Mouse (Mus musculus): ENCODE data around the gene Cisd2. TPM values are rescaled to one million over a fixed set of nuclear protein-coding genes. Genes with fewer than 3 reads are reported as not detected.

Gene Cisd2
- 86.8 TPM for polyA plus RNA-seq (2015; fragmentation: Illumina TruSeq; extraction: RNeasy Lipid Tissue Mini Kit (QIAGEN cat#74804); ENCODE audit: insufficient read depth, low replicate concordance)

DNA sequence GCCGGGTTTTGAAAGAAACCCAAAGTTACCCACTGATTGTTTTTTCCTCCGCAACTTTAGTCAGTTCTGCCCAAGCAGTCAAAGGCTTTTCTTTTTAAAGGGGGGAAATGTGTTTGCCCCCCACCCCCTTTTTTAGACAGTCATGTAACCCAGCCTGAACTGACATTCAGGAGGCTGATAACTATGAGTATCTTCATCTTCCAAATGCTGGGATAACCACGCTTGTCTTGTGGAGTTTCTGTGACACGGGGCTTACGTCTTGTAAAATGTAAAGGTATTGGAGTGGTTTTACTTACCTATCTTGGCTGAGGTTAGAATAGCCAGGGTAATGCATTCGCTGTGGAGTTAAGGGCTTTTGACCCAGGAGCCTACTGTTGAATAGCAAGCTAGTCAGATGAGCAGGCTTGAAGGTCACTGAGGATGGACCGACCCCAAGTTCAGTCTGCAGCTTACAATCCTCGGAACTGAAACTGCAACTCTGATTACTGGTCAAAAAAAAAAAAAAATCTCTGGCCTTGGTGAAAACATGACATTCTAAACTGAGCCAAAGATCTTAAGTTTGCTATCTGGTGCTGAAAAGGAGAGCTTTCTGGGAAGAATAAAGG lies at the start of gene Cisd2:
Gene Cisd2, minus strand, starts transcription at position 318 of the 605 bp plus-strand sequence.

DNA sequence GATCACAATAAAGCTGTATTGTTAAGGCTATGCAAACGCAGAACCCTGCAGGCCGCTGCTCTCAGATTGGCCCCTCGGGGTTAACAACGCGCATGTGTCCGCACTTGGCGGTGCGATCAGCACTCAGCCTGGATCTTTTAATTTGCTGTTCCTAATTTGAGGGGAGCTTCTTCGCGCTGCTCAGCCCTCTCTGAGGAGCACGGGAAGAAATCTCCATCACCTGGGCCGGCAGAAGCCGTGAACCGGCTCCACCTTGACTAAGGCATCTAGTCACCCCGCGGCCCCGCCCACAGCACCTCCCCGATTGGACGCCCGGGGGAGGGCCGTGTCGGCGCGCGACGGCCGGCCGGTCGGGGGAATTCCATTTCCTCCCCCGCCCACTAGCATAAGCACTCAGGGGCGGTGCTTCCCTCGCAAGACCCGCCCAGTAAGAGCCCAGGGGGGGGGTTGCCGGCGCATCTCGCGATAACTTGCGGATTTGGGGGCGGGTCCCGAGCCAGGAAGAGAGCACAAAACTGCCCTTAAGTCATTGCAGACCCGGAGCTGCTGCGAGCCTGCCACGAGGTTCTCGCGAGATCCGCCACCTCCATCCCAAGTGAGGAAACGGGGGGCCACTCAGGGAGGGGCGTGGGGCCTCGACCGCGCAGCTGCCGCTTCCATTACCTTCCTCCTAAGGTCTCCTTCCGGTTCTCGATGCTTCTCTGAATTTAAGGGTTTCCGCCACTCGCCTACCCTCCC lies 14.2 kb upstream of the Cisd2 start, which contains the start of gene Ube2d3:
Gene Ube2d3, plus strand, starts transcription at position 392 of the 738 bp plus-strand sequence.

Other genes with a start within 250 kb of the Cisd2 start
- gene Cenpe, start 211.4 kb downstream of the Cisd2 start, polyA plus RNA-seq (2015; fragmentation: Illumina TruSeq; extraction: RNeasy Lipid Tissue Mini Kit (QIAGEN cat#74804); ENCODE audit: insufficient read depth, low replicate concordance) = 9.7 TPM
- gene Bdh2, start 142.7 kb downstream of the Cisd2 start, polyA plus RNA-seq (2015; fragmentation: Illumina TruSeq; extraction: RNeasy Lipid Tissue Mini Kit (QIAGEN cat#74804); ENCODE audit: insufficient read depth, low replicate concordance) = not detected
- gene Slc9b2, start 116.2 kb downstream of the Cisd2 start, polyA plus RNA-seq (2015; fragmentation: Illumina TruSeq; extraction: RNeasy Lipid Tissue Mini Kit (QIAGEN cat#74804); ENCODE audit: insufficient read depth, low replicate concordance) = 0.57 TPM
- not detected for gene Slc9b1, start 75.9 kb downstream of the Cisd2 start, polyA plus RNA-seq (2015; fragmentation: Illumina TruSeq; extraction: RNeasy Lipid Tissue Mini Kit (QIAGEN cat#74804); ENCODE audit: insufficient read depth, low replicate concordance)
- 601 TPM for gene Ube2d3, start 14.2 kb upstream of the Cisd2 start, polyA plus RNA-seq (2015; fragmentation: Illumina TruSeq; extraction: RNeasy Lipid Tissue Mini Kit (QIAGEN cat#74804); ENCODE audit: insufficient read depth, low replicate concordance)
- 23.4 TPM for gene Manba, start 61.7 kb upstream of the Cisd2 start, polyA plus RNA-seq (2015; fragmentation: Illumina TruSeq; extraction: RNeasy Lipid Tissue Mini Kit (QIAGEN cat#74804); ENCODE audit: insufficient read depth, low replicate concordance)

Data from spleen, adult 10 weeks (tissue).